Mouse (Mus musculus): ENCODE results near the gene Mrpl23.

The Mrpl23 gene

DNA sequence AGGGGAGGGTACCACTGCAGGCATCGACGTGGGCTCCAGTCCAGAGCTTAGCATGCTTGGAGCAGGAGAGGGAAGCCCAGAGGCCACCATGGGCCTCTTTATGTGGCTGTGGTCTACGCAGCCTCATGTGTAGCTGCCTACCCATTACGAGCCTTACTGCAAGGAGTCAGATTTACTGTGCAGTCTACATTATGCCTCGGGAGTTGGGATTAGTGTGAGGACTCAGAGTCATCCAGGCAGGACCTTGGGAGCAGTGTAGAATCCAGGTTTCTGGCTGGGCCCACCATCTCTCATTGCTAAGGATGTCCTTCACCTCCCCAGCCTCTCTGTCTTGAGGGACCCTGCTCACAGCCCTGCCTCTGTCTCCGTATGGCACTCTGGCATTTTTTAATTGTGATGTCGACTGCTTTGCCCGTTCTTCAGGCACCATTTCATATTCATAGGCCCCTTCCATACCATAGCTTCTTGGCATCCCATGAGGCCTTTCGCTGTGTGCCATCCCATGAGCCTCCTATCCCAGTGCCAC is 42.4 kb downstream of the Mrpl23 start:
- in situ Hi-C loops (cut with MboI) = no loop called here

DNA sequence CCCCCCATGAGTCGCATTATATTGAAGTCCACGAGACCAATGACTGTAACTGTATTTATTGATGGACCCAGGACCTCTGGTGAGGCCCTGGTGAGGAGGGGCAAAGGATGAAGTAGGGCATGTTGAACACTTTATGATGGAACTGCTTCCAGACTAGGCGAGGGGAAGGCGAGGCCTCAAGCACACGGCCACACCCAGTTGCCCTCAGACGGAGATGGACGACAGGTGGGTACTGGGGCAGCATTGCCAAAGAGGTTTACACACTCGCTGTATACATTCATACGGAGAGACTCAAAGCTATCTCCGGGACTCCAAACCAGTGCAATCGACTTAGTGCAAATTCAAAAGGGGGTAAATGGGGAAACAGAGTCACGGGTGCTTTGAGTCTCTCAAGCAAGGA is 43.0 kb downstream of the Mrpl23 start:
- in situ Hi-C loops (cut with MboI) = no loop called here

DNA sequence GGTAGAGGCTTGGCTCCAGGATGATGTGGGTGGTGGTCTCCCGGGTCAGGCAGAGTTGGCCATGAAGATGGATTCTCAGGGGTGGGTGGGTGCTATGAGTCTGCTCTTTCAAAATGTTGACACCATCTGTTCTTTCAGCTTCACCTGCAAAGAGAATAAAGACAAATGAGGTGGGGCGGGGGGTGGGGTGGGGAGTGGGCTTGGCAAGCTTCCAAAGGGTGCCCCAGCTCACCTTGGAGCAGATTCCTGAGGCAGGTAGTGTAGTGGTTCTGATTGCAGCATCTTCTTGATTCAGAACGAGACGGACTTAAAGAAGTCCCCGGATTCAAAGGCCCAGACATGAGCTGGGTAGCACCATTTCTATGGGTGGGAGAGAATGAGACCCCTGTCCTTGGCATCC is 43.5 kb downstream of the Mrpl23 start:
- in situ Hi-C loops (cut with MboI) = no loop called here

DNA sequence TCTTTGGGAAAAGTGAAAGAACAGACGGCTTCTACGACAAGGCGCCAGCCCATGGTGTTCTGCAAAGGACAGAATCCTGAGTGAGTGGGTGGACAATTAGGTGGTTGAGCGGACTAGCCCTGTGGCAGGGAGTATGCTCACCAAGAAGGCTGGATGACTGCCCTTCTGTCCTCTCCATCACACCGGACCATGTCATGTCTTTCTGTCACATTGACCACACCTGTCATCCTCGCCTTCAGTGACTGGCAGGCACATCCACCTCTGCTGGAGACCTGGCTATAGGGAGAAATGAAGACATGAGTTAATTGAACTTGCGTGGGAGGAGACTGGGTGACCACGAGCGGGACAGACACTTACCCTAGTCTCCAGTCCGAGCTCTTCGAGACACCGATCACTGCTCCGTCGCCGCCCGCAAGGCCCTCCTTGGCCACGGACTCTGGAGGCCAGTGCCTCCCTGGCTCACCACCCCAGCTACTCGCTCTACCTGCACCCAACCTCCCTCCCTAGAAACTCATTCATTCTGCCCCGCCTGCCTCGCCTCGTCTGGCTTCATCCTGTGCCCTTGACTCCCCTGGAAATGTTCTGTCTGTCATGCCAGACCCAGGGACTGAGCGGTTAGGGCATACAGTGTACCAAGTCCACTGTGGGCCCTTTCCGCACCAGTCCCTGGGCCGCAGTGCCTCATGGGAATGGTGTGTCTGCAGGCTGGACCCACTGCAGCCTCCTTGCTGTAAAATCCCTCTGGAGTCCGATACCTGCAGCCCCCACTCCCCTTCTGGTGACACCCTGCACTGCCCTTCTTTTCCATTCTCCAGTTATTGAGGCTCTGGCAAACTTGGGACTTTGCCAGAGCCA is 44.2 kb downstream of the Mrpl23 start:
- in situ Hi-C loops (cut with MboI) = no loop called here

DNA sequence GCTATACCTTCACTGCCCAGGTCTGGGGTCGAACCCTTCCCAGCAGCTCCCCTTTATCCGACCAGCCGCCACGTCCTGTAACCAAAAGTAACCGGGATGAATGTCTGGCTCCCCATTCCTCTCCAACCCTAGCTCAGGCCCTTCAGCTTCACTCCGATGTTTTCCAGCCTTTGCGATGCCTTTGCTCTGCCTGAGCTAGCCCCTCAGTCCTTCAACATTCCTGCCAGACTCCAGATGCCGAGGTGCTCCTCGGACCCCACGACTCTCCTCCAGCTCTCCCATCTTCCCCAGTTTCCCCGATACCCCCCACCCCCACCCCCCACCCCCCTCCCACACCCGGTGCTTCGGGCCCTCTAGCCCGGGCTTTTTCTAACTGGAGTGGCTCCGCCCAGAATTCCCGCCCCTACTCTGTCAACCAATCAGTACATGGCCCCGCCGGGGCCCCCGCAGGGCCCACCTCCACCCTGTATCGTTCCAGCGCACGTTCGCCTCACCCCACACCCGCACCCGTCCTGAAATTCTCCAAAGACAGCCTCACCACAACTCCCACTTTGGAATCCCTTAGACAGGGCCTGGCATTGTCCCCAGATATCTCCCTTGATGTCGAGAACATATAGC is 45.4 kb downstream of the Mrpl23 start:
- in situ Hi-C loops (cut with MboI) = no loop called here

DNA sequence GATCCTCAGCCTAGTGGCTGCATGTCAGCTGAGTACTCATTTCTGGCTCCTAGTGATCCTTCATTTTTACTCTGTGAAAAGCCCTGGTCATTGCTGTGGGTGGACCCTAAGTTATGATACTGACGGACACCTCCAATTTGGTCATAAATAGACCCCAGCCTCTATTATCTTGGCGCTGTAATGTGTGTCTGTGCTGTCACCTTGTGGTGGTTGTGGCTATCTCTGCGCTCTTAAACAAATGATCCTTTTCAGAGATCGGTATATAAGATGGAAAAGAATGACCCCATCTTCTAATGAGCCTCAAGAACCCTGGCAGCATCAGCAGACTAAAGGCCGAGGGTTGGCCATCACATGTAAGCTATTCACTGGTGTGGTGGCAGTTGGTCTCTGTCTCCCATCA is 46.6 kb downstream of the Mrpl23 start:
- in situ Hi-C loops (cut with MboI) = no loop called here

DNA sequence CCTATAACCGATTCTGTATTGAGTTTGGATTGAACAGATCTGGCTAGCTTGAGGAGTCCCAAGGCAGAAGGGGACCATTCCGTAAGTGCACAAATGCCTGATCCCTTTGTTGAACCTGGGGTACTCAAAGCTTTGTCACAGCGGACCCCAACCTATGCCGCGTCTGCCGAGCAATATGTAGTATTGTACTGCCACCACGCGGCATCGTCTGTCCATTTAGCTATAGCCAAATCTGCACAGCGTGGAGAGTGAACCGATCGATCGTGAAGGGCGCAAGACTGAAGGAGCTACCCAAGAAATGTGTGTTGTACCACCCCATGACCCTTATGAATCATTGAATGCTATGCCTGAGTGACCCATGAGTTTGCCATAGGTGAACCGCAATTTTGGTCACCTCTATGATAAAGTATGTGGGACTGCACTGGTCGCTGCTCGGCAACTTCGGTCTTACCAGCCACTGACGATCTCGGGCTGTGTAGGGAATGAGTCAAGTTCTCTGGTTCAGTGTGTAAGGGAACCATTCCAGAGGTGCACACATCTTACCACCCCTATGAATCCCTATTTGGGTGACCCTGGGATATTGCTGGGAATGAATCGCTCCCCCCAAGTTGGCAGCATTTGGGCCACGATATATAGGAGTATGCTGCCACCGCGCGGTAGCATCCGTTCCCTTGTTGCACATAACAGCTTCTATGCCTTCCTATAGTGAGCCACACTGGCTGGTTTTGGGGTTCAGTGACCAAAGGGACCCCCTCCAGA is 47.8 kb downstream of the Mrpl23 start:
- in situ Hi-C loops (cut with MboI) = loop anchor here (10.0 kb wide), 1 partner anchor 245 kb away; no protein-coding TSS in a partner anchor

DNA sequence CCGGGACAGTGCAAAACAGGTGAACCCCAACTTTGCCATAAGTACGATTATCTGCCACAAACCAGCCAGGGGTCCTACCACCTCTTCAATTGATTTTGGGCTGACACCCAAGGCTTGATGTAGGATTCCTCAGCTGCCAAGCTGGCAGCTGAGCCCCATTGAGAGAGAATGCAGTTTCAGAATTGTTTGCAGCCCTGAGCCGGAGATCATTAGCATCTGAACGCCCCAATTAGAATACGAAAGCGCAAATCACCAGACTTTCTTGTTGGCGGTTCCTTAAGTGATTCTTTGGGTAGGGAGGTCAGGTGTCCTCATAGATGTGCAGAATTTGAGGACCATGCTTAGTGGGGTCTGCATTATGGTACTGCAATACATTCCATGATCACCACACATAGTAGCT is 48.7 kb downstream of the Mrpl23 start:
- in situ Hi-C loops (cut with MboI) = loop anchor here (10.0 kb wide), 1 partner anchor 246 kb away; no protein-coding TSS in a partner anchor

DNA sequence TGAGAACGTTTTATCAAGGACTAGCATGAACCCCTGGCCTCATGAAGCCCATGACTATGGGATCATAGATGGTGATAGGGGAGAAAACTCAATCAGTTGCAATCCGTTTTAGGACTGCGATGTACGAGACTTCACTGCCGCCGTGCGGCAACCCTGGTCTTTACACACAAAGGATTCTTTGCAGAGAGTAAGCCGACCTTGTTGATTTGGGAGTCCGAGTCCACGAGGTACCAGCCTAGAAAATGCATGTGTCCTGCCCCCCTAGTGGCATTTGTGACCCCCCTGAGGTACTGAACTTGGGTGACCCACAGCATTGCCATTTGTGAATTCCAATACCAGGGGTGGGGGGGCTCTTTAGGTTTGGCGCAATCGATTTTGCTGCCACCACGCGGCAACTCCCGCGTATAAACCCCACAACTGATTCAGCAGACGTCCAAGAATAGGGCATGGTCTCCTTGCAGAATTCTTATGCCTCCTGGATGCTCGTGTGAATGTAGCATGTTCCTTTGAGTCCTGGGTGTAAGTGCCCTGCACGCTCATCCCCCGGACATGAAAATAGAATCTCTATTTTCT is 49.3 kb downstream of the Mrpl23 start:
- in situ Hi-C loops (cut with MboI) = loop anchor here (10.0 kb wide), 1 partner anchor 247 kb away; no protein-coding TSS in a partner anchor

DNA sequence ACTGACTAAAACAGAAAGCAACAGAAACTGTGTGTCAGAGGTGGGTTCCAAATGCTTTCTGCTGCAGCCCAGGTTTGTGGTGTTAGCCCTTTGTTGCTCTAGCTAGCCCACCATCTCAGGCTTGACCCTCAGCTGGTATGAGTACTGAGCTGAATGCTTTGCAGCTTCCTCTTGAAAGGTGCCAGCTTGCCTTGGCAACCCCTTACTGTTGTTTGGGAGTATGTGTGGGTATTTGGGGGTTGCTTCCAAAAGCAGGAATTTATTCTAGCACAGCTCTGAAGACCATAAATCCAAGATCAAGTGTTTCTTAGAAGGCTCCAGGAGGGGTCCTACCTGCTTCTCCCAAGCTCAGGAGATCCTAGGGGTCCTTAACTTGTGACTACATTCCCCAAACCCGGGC is 52.4 kb downstream of the Mrpl23 start:
- in situ Hi-C loops (cut with MboI) = loop anchor here (10.0 kb wide), 1 partner anchor 250 kb away; no protein-coding TSS in a partner anchor

DNA sequence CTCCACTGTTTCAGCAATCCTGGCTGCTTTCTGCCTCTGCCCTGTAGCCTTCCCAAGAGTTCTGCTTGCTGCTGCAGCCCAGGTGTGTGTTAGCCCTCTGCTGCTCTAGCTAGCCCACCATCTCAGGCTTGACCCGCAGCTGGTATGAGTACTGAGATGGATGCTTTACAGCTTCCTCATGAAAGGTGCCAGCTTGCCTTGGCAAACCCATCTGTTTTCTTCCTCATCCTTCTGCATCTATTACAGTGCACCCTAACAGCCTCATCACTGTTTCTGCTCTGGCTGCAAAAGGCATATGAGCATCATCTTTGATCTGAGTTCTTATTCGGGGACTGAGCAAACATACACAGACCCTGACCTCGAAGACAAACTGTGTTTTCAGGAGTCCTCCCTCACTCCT is 53.4 kb downstream of the Mrpl23 start:
- in situ Hi-C loops (cut with MboI) = loop anchor here (10.0 kb wide), 1 partner anchor 251 kb away; no protein-coding TSS in a partner anchor

DNA sequence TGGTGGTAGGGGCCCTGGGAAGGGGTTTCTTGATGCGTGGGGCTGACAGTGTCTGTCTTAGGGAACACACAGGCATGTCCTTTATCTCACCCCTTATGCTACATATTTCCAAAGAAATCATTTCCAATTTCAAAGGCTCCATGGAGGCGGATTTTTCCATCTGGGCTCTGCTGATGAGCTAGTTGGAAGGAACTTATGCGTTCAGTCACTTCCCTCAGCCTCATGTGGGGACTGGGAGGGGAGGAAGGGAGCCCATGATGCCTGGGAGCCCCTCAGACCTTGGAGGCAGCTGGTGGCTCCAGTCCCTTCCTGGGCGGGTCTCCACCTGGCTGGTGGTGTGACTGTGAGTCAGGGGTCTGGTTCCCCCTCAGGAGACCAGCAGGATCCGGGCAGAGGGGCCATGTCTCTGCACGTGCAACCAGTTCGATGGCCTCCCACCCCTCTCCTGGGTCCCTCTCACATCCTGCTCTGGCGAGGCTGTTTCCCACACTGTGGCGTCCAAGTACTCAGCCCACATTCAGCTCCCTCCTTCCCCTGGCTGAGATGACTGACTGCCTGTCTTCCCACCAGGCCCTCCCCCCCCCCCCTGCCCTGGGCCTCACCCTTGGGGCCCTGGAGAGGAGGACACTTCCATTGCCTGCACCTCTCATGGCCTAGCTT is 55.9 kb downstream of the Mrpl23 start:
- in situ Hi-C loops (cut with MboI) = loop anchor here (10.0 kb wide), 1 partner anchor 254 kb away; no protein-coding TSS in a partner anchor

All from mature B cell (primary cell).